Mouse (Mus musculus): Measurements from ENCODE around the gene Nrg4. TPM values are rescaled to one million over a fixed set of nuclear protein-coding genes. Genes with fewer than 3 reads are reported as not detected.
"Not testable (repeated sequence)": the region's sequence is repeated elsewhere in the genome, so short reads cannot be mapped to it uniquely, and the experiment has no call there.

Gene Nrg4
- total RNA-seq, 2 experiments from 2014 or later = 0.97 to 1.3 TPM

DNA sequence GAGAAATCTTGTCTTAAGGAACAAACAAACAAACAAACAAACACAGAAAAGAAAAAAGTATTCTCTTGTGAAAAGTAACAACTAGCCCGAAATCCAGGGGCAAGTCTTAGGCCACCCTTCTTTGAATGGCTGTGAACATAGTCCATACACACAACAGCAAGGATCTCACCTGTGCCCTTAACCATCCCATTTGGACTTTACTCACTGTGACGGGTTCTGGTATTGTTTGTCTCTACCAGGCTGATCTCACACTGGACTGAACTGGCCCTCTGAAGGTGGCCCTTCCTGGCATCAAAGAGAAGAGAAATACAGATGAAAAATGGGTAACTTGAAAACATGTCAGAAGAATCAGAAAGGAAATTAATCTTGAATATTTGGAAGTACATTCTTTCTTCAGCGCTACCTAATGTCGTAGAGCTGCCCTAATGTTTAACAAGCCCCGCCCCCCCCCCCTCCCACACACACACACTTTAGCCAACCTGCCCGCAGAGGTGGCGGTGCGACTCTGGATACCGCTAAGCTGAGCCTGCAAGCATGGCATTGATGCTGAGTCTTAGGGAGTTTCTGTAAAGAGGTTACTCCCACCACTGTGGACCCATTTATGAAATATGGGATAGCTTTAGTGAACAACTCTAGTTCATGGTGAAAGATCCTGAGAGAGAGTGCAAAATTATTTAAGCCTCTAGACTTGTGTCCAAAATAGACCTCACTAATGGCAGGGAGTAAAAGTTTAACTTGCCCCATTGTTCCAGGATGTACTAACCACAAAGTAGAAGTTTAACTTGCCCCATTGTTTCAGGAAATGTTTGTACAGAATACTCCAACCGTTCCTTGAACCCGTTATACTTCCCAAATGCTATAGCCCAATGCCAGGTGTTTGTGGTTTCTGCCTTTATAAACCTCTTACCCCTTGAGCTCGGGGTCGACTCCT lies 90.1 kb downstream of the Nrg4 start:
- Histone ChIP-seq H3K4me3 (no peak overlapping the region), H3K27ac (no peak overlapping the region)
- TF ChIP-seq CTCF (conservative IDR thresholded peaks at IDR 0.05) = no peak
- no peak for DNase-seq (ENCODE audit: low spot score in 2 of 2)

DNA sequence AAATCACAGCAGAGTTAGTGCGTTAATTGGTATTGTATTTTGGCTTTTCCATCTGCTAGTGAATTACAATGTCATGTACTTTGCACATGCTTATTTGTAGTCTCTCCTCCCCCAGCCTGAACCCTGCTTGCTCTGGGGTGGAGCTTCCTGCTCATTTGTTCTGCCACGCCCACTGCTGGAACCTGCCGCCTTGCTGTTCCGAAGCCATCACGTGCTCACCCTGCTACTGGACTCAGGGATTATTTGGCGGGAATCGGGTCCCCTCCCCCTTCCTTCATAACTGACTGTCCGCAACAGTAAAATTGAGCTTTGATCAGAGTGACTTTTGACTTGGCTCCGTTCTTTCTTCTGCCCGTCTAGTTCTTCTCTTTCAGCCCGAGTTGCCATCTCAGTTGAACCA lies 93.6 kb downstream of the Nrg4 start:
- not testable (repeated sequence) for H3K4me3 ChIP-seq; H3K27ac ChIP-seq; DNase-seq (ENCODE audit: low spot score in 2 of 2)

DNA sequence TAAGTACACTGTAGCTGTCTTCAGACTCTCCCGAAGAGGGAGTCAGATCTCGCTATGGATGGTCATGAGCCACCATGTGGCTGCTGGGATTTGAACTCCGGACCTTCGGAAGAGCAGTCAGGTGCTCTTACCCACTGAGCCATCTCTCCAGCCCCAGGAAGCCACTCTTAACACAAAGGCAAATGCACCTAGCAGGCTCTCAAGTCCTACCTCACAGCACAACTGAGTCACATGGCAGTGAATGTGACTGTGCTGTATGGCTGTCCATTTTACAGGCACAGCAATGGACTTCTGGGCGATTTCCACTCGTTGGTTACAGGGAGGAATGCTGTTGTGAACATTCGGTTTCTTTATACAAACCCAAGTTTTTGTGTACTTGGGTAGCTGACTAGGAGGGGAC lies 94.1 kb downstream of the Nrg4 start:
- Histone ChIP-seq H3K4me3 (no peak overlapping the region), H3K27ac (no peak overlapping the region)
- DNase-seq (ENCODE audit: low spot score in 2 of 2) = no peak
- TF ChIP-seq CTCF (conservative IDR thresholded peaks at IDR 0.05) = no peak

DNA sequence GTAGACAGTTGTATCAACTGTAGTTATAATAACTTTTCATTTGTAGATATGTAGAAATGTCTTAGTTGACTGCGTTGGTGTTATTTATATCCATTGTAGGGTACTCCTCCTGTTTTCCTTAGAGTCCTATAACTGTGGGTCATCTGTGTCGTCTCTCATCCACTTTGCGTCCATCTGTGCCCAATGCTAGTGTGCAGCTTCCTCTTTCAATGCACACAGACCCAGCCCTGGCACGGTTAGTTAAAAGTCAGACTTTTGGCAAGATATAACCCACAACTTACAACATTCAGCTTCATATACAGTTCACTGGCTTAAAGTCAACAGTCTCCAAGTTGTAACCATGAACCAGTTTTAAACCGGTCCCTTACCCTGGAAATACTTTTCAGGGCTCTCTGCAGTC lies 94.5 kb downstream of the Nrg4 start:
- no peak for TF ChIP-seq CTCF (conservative IDR thresholded peaks at IDR 0.05)
- DNase-seq (ENCODE audit: low spot score in 2 of 2) = no peak
- no peak overlapping the region for H3K27ac ChIP-seq
- H3K4me3 ChIP-seq = no peak overlapping the region

DNA sequence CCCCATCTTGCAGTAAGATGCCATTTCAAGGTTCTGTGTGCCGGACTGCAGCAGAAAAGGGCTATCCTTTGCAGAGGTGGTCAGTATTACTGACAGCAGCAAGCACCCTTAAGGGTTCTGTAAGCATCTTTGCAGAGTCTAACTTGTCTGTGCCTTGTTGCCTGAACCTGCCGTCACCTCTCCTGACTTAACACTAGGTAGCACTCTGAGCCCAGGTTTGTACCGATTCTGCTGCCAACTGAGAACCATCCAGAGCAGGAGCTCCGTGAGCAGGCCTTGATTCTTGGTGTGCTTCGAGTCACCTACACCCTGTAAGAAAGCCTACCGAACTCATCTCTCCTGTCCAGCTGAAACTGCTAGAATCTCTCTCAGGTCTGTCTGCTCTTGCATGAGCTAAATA lies 95.1 kb downstream of the Nrg4 start:
- DNase-seq (ENCODE audit: low spot score in 2 of 2) = no peak
- Histone ChIP-seq H3K4me3 (no peak overlapping the region), H3K27ac (no peak overlapping the region)
- TF ChIP-seq CTCF (conservative IDR thresholded peaks at IDR 0.05) = peak; percentile 38

DNA sequence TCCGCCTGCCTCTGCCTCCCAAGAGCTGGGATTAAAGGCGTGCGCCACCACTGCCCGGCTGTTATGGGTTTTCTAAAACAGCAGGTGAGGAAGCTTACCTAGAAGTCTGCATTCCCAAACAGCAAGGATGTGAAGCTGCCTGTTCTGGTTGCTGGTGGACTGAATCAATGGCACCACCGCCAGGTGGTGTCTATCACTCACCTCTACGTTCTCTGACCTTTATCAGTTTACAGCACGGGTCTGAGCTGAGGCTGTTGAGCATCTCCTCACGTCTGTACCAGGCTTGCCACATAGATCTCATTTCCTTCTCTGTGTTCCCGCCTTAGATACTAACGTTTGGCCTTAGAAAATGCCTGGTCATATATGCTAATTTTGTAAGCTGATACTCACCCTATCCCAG lies 97.6 kb downstream of the Nrg4 start:
- Histone ChIP-seq H3K27ac (no peak overlapping the region), H3K4me3 (no peak overlapping the region)
- DNase-seq (ENCODE audit: low spot score in 2 of 2) = no peak
- TF ChIP-seq CTCF (conservative IDR thresholded peaks at IDR 0.05) = no peak

DNA sequence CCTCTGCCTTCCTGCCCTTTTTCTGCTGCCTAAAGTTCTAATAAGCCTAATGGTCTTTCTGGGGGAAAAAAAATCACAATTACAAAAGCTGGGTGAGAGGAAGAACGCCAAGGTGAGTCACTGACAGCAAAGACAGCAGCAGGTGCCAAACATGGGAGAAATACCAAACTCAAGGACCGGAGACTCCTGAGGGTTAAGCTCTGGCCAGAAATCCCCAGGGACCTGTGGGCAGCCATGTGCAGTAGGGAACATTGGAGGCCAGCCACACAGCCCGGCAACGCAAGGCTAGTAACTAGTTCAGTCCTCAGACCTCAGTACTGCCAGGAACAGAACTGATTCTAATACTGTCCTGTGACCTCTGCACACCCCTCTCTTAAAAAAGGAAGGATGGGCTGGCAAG lies 98.5 kb downstream of the Nrg4 start:
- no peak for TF ChIP-seq CTCF (conservative IDR thresholded peaks at IDR 0.05)
- H3K4me3 ChIP-seq = no peak overlapping the region
- no peak for DNase-seq (ENCODE audit: low spot score in 2 of 2)
- no peak overlapping the region for H3K27ac ChIP-seq

DNA sequence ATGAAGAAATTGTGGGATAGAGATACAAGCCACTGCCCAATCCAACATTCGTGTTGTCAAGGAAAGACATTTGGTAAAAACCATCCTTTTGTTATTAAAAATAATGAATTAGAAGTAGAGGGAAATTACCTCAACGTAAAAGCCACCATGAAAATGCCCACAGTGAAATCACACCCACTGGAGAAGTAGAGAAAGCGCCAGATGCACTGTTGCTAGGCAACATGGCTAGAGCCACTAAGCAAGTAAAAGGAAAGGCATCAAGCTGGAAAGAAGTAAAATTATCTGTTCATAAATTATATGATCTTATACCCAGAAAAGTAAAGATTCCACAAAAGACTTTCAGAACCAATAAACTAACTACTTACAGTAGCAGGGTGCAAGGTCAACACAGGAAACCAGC lies 100.4 kb downstream of the Nrg4 start:
- Histone ChIP-seq H3K4me3 (no peak overlapping the region), H3K27ac (0 out of 2 replicates have a peak overlapping the region, but pooled peaks have one; percentile 36)
- TF ChIP-seq CTCF (conservative IDR thresholded peaks at IDR 0.05) = no peak
- peak; percentile 23 to 63 for DNase-seq (ENCODE audit: low spot score in 2 of 2)

DNA sequence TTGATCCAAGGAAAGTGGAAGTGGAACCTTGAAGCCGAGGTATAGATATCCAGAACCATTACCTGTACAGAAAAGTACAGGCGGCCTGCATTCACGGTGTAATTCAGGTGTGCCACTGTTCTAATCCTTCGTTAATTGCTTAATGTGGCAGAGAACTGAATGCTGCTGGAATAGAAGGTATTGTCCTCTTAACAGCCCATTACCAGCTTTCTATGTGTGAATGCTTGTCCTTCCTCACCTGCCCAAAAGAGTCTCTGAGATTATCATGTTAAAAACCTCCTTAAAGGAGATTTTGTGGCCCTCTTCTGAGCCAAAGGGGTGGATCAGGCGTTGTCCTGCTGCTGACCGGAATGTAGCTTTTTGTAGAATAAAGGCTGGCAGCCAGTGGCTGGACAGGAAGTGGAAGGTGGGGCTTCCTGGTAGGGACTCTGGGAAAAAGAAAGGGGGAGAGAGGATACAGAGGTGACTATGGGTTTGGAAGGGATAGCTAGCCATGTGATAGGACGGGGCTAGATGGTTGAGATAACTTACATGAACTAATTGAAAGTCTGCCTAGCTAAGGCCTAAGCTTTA lies 101.4 kb downstream of the Nrg4 start:
- DNase-seq (ENCODE audit: low spot score in 2 of 2) = no peak
- Histone ChIP-seq H3K4me3 (no peak overlapping the region), H3K27ac (0 out of 2 replicates have a peak overlapping the region, but pooled peaks have one; percentile 36)
- TF ChIP-seq CTCF (conservative IDR thresholded peaks at IDR 0.05) = no peak

DNA sequence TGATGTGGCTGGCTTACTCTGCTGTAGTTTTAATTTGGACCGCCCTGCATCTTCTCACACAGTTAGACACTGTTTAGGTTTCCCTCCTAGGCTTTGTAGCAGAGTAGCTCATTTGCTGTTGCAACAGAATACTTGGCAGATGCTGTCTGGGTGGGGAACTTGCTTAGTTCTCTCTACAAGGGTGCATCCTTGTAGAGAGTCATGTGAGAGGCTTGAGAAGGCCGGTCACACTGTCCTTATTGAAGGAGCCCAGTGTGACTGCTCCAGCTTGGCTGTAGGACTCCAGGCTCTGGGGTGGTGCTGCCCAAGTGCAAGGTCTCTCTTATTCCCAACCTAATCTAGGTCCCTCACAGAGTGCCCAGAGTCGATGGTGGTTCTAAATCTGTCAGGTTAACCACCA lies 109.3 kb downstream of the Nrg4 start:
- H3K27ac ChIP-seq = no peak overlapping the region
- TF ChIP-seq CTCF (conservative IDR thresholded peaks at IDR 0.05) = no peak
- no peak for DNase-seq (ENCODE audit: low spot score in 2 of 2)
- H3K4me3 ChIP-seq = no peak overlapping the region

DNA sequence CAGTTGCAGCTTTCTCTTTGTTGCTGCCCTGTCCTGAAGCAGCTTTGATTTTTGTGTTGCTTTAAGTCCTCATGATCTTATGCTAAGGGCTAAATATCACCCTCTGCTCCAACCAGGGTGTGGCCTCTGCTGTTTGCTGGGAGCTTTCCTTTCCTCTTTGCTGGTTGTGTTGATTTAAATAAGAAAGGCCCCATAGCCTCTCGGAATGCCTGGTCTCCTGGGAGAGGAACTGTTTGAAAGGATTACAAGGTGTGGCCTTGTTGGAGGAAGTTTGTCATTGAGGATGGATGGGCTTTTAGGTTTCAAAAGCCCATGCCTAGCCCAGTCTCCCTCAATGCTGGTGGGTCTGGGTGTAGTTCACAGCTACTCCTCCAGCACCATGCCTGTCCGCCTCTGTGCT lies 110.6 kb downstream of the Nrg4 start:
- no peak for TF ChIP-seq CTCF (conservative IDR thresholded peaks at IDR 0.05)
- no peak overlapping the region for H3K4me3 ChIP-seq
- H3K27ac ChIP-seq = no peak overlapping the region
- no peak for DNase-seq (ENCODE audit: low spot score in 2 of 2)

DNA sequence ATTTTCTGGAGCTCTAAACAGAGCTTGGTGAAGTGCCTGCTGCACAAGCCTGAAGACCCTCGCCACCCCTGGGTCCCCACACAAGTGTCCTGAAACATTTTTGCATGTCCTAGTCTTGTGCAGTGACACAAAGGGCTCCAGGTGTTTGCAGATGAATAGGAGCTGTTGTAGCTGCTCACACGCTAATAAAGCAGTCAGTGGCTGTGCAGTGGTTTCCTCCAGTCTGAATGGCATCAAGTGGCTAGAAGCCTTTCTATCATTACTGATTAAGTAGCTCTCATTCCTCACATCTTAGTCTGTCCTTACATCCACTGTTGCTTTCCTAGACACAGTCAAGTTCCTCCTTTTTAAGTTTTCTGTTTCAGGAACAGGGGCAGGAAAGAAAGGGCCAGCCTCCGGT lies 111.0 kb downstream of the Nrg4 start:
- Histone ChIP-seq H3K4me3 (no peak overlapping the region), H3K27ac (no peak overlapping the region)
- no peak for TF ChIP-seq CTCF (conservative IDR thresholded peaks at IDR 0.05)
- DNase-seq (ENCODE audit: low spot score in 2 of 2) = no peak

DNA sequence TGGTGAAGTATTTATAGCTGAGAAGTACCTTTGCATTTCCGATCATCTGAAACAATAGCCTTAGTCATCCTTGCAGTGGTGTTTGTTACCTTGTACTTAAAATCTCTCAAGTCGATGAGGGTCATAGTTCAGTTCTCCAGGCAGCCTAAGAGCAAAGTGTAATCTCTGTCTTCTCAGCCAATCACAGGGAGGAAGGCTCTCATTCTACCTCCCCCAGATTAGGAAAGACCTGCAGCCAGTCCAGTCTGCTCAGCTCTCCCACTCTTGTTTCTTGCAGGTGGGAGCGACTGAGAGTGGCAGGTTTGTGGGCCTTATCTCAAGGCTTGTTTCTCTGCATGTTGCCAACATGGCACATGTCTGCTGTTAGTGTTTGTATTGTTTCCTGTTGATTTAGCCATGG lies 111.6 kb downstream of the Nrg4 start:
- TF ChIP-seq CTCF (conservative IDR thresholded peaks at IDR 0.05) = no peak
- no peak overlapping the region for H3K27ac ChIP-seq

DNA sequence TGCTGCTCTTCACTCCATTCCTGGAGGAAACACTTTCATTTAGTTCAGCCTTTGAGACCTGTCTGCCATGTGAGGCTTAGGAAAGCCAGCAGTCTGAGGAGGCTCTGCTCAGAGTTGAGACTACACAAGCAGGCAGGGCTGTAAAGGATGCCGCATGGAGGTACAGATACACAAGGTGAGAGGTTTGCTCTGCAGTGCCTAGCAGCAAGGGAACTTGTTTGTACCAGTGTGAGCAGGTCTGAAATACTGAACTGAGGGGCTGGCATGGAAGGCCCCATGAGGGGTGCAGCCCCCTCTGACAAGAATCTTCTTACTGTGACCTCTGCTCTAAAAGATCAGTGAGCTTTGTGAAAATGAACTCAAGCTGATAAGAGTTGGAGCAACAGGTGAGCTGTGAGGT lies 113.2 kb downstream of the Nrg4 start:
- no peak overlapping the region for H3K27ac ChIP-seq
- H3K4me3 ChIP-seq = no peak overlapping the region
- TF ChIP-seq CTCF (conservative IDR thresholded peaks at IDR 0.05) = no peak
- DNase-seq (ENCODE audit: low spot score in 2 of 2) = no peak

More for the DNA sequence above, 111.6 kb downstream of the Nrg4 start:
- DNase-seq (ENCODE audit: low spot score in 2 of 2) = no peak
- H3K4me3 ChIP-seq = no peak overlapping the region

Measured in layer of hippocampus, adult 2 months (tissue).